Mouse (Mus musculus): ENCODE results near the gene Ssh3. TPM values are rescaled to one million over a fixed set of nuclear protein-coding genes. Genes with fewer than 3 reads are reported as not detected.

The Ssh3 gene
- polyA plus RNA-seq, 1 experiment from 2014 or later, result 33.6 TPM

- peaks cover 19% of the 10 kb centered on the region for H3K4me1 ChIP-seq (ENCODE audit: control insufficient read depth, insufficient read depth, low read length)
- no peaks in the 10 kb centered on the region for H3K36me3 ChIP-seq (ENCODE audit: control insufficient read depth, insufficient read depth, low read length)
- no peak overlapping the region for H3K4me2 ChIP-seq (ENCODE audit: low read depth, low read length)
- no peak for ATAC-seq
- no peak overlapping the region for H3K27ac ChIP-seq (ENCODE audit: low read length)
- 71% methylated on average over 4 of the region's 4 CpGs for WGBS
- H3K4me3 ChIP-seq (ENCODE audit: low read length), result no peak overlapping the region
- no peaks in the 10 kb centered on the region for H3K27me3 ChIP-seq (replicated peaks; ENCODE audit: control insufficient read depth, insufficient read depth, low read length)
- 0 out of 2 replicates have a peak, but pooled peaks cover 2% of the 10 kb centered on the region for H3K9me3 ChIP-seq (ENCODE audit: control insufficient read depth, low read length)
- H3K9ac ChIP-seq (ENCODE audit: low read depth, low read length), result no peak overlapping the region
These were observed 34.4 kb downstream of the Ssh3 start for GRCm38 (mm10) chr19:4234548-4234947.

GRCm38 (mm10) chr19:4232651-4233050 is 36.3 kb downstream of the Ssh3 start:
- 81% methylated on average over 7 of the region's 7 CpGs for WGBS
- Histone ChIP-seq H3K36me3 (ENCODE audit: control insufficient read depth, insufficient read depth, low read length) (no peaks in the 10 kb centered on the region), H3K9ac (ENCODE audit: low read depth, low read length) (peak overlapping the region; percentile 72; the same call in 1 of the 2 replicates), H3K4me1 (ENCODE audit: control insufficient read depth, insufficient read depth, low read length) (peaks cover 29% of the 10 kb centered on the region), H3K27me3 (replicated peaks; ENCODE audit: control insufficient read depth, insufficient read depth, low read length) (no peaks in the 10 kb centered on the region), H3K4me3 (ENCODE audit: low read length) (peak overlapping the region; percentile 62; the same call in 1 of the 2 replicates), H3K27ac (ENCODE audit: low read length) (peak overlapping the region; percentile 84; the same call in 1 of the 2 replicates), H3K9me3 (ENCODE audit: control insufficient read depth, low read length) (0 out of 2 replicates have a peak, but pooled peaks cover 2% of the 10 kb centered on the region), H3K4me2 (ENCODE audit: low read depth, low read length) (peak overlapping the region; percentile 80)
- ATAC-seq, result no peak

GRCm38 (mm10) chr19:4232186-4232572 is 36.8 kb downstream of the Ssh3 start:
- peak overlapping the region; percentile 84 for H3K27ac ChIP-seq (ENCODE audit: low read length)
- H3K4me2 ChIP-seq (ENCODE audit: low read depth, low read length), result peak overlapping the region; percentile 80
- ATAC-seq, result peak; percentile 26
- peak overlapping the region; percentile 72 for H3K9ac ChIP-seq (ENCODE audit: low read depth, low read length)
- H3K4me3 ChIP-seq (ENCODE audit: low read length), result peak overlapping the region; percentile 62
- H3K27me3 ChIP-seq (replicated peaks; ENCODE audit: control insufficient read depth, insufficient read depth, low read length), result no peaks in the 10 kb centered on the region
- peaks cover 32% of the 10 kb centered on the region for H3K4me1 ChIP-seq (ENCODE audit: control insufficient read depth, insufficient read depth, low read length)
- H3K9me3 ChIP-seq (ENCODE audit: control insufficient read depth, low read length), result no peaks in the 10 kb centered on the region
- no peaks in the 10 kb centered on the region for H3K36me3 ChIP-seq (ENCODE audit: control insufficient read depth, insufficient read depth, low read length)
- WGBS, result 16% methylated on average over 2 of the region's 2 CpGs

DNA sequence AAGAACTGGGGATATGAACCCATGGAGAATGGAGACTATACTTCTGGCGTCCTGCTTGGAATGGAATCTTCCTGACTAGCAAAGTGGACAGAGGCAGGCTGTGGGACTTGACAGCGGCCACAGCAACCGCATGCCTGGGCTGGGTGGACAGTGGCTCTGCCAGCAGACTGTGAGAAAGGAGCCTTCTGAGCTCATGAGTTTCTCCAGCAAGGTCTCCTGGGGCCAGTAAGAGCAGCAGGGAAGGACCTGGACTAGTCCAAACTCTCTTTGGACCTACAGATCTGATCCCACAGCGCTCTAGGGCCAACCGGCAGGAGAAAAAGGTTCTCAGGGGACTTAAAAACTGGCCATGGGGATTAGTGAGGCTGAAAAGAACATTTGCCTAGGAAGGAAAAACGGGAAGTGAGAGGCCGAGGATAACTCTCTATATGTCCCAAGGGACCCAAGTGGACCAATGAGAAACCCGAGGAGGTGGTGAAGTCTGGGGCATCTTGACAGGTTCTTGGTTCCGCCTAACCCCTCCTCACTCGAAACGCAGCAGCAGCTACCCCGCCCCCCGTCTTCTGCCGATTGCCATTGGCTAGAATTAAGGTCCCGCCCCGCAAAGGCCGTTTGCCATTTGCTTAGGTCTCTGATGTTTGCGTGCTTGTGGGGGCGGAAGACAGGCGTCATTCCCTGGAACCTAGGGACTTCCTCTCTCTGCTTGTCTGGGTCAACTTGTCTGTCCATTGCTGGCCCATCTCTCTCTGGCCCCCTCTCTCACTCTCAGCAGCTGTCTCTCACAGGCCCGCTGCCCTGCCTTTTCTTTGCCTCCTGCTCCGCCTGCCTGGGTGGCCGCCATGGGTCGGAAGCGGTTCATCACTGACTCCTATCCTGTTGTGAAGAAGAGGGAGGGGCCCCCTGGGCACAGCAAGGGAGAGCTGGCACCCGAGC is 37.5 kb downstream of the Ssh3 start, which contains the start of gene Pold4:
TSS of gene Pold4 (plus strand) at position 647 of the 933 bp plus-strand sequence.
- Histone ChIP-seq H3K9me3 (ENCODE audit: control insufficient read depth, low read length) (no peaks in the 10 kb centered on the region), H3K27me3 (replicated peaks; ENCODE audit: control insufficient read depth, insufficient read depth, low read length) (no peaks in the 10 kb centered on the region), H3K27ac (ENCODE audit: low read length) (peak within 1 kb of the TSS; percentile 85), H3K9ac (ENCODE audit: low read depth, low read length) (peak within 1 kb of the TSS; percentile 72), H3K4me2 (ENCODE audit: low read depth, low read length) (peak within 1 kb of the TSS; percentile 80), H3K4me3 (ENCODE audit: low read length) (peak within 1 kb of the TSS; percentile 62), H3K36me3 (ENCODE audit: control insufficient read depth, insufficient read depth, low read length) (no peaks in the 10 kb centered on the region), H3K4me1 (ENCODE audit: control insufficient read depth, insufficient read depth, low read length) (peaks cover 32% of the 10 kb centered on the region)
- WGBS, result 12% methylated on average over 26 of the region's 26 CpGs
- ATAC-seq, result peak; percentile 91

- Histone ChIP-seq H3K4me3 (ENCODE audit: low read length) (no peak overlapping the region), H3K27me3 (replicated peaks; ENCODE audit: control insufficient read depth, insufficient read depth, low read length) (no peaks in the 10 kb centered on the region), H3K36me3 (ENCODE audit: control insufficient read depth, insufficient read depth, low read length) (no peaks in the 10 kb centered on the region), H3K4me2 (ENCODE audit: low read depth, low read length) (no peak overlapping the region), H3K4me1 (ENCODE audit: control insufficient read depth, insufficient read depth, low read length) (peaks cover 32% of the 10 kb centered on the region), H3K27ac (ENCODE audit: low read length) (0 out of 2 replicates have a peak overlapping the region, but pooled peaks have one; percentile 20), H3K9me3 (ENCODE audit: control insufficient read depth, low read length) (no peaks in the 10 kb centered on the region), H3K9ac (ENCODE audit: low read depth, low read length) (peak overlapping the region; percentile 46; the same call in 1 of the 2 replicates)
- WGBS, result 67% methylated on average over 8 of the region's 8 CpGs
- ATAC-seq, result no peak
These were observed 38.6 kb downstream of the Ssh3 start for GRCm38 (mm10) chr19:4230415-4230814.

GRCm38 (mm10) chr19:4229451-4230076 is 39.4 kb downstream of the Ssh3 start:
- no peak overlapping the region for H3K27ac ChIP-seq (ENCODE audit: low read length)
- H3K36me3 ChIP-seq (ENCODE audit: control insufficient read depth, insufficient read depth, low read length), result no peaks in the 10 kb centered on the region
- peak; percentile 12; the same call in 1 of the 2 replicates for ATAC-seq
- no peaks in the 10 kb centered on the region for H3K27me3 ChIP-seq (replicated peaks; ENCODE audit: control insufficient read depth, insufficient read depth, low read length)
- 27% methylated on average over 9 of the region's 9 CpGs for WGBS
- H3K4me1 ChIP-seq (ENCODE audit: control insufficient read depth, insufficient read depth, low read length), result peaks cover 32% of the 10 kb centered on the region
- no peaks in the 10 kb centered on the region for H3K9me3 ChIP-seq (ENCODE audit: control insufficient read depth, low read length)
- 0 out of 2 replicates have a peak overlapping the region, but pooled peaks have one; percentile 10 for H3K4me2 ChIP-seq (ENCODE audit: low read depth, low read length)
- H3K9ac ChIP-seq (ENCODE audit: low read depth, low read length), result peak overlapping the region; percentile 46
- H3K4me3 ChIP-seq (ENCODE audit: low read length), result no peak overlapping the region

DNA sequence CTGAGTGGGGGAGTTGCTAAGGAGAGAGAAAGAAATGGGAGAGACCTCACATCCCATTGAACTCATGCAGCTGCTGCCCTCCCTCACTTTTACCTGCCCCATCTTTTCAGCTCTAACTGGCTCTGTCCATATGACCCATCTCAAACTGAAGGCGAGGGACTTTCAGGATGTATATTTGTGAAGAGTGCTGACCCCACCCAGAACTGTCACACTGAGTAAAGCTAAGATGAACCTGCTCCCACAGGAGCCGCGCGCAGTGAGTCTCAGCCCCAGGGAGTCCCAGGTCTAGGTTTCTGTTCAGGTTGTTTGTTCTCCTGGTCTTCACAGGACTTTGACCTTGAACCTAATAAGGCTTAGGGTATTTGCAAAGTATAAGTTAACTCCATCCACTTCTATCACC is 40.1 kb downstream of the Ssh3 start:
- no peaks in the 10 kb centered on the region for H3K27me3 ChIP-seq (replicated peaks; ENCODE audit: control insufficient read depth, insufficient read depth, low read length)
- ATAC-seq, result no peak
- no peak overlapping the region for H3K4me2 ChIP-seq (ENCODE audit: low read depth, low read length)

GRCm38 (mm10) chr19:4227894-4228678 is 40.9 kb downstream of the Ssh3 start:
- H3K9ac ChIP-seq (ENCODE audit: low read depth, low read length), result peak overlapping the region; percentile 35; the same call in 1 of the 2 replicates
- no peak overlapping the region for H3K4me2 ChIP-seq (ENCODE audit: low read depth, low read length)
- H3K36me3 ChIP-seq (ENCODE audit: control insufficient read depth, insufficient read depth, low read length), result no peaks in the 10 kb centered on the region
- H3K27me3 ChIP-seq (replicated peaks; ENCODE audit: control insufficient read depth, insufficient read depth, low read length), result no peaks in the 10 kb centered on the region
- WGBS, result 21% methylated on average over 8 of the region's 8 CpGs
- H3K4me1 ChIP-seq (ENCODE audit: control insufficient read depth, insufficient read depth, low read length), result peaks cover 33% of the 10 kb centered on the region
- ATAC-seq, result 0 out of 2 replicates have a peak, but pooled peaks have one; percentile 30
- H3K4me3 ChIP-seq (ENCODE audit: low read length), result no peak overlapping the region
- H3K27ac ChIP-seq (ENCODE audit: low read length), result no peak overlapping the region
- no peaks in the 10 kb centered on the region for H3K9me3 ChIP-seq (ENCODE audit: control insufficient read depth, low read length)

More for the DNA sequence above, 40.1 kb downstream of the Ssh3 start:
- Histone ChIP-seq H3K36me3 (ENCODE audit: control insufficient read depth, insufficient read depth, low read length) (no peaks in the 10 kb centered on the region), H3K27ac (ENCODE audit: low read length) (no peak overlapping the region), H3K4me3 (ENCODE audit: low read length) (no peak overlapping the region), H3K9me3 (ENCODE audit: control insufficient read depth, low read length) (no peaks in the 10 kb centered on the region), H3K9ac (ENCODE audit: low read depth, low read length) (no peak overlapping the region), H3K4me1 (ENCODE audit: control insufficient read depth, insufficient read depth, low read length) (peaks cover 32% of the 10 kb centered on the region)
- WGBS, result 49% methylated on average over 4 of the region's 4 CpGs
